Mouse (Mus musculus) neural tube, embryonic 12.5 days (tissue): ENCODE results near the gene Zc3h6. TPM values are rescaled to one million over a fixed set of nuclear protein-coding genes. Genes with fewer than 3 reads are reported as not detected.

Experiments
- ATAC-seq: fragments of 200-750 bp; cut with Nextera tagmentation; 2 replicates; pipeline ENCODE4 v1.8.0; 2017; ENCODE audit warnings: low read depth, mild to moderate bottlenecking, moderate TSS enrichment, moderate library complexity; ENCODE audit not compliant: low FRiP score
- H3K27ac ChIP-seq: fragments of 300-500 bp; sonication (generic); 2 replicates; pipeline ENCODE4 v1.5.1; 2016
- H3K27me3 ChIP-seq: fragments of 300-500 bp; sonication (generic); replicated peaks from 2 replicates; pipeline ENCODE4 v1.6.1; 2016; ENCODE audit warnings: mild to moderate bottlenecking
- H3K36me3 ChIP-seq: fragments of 300-500 bp; sonication (generic); 2 replicates; pipeline ENCODE4 v1.6.1; 2016; ENCODE audit warnings: mild to moderate bottlenecking
- H3K4me1 ChIP-seq: fragments of 300-500 bp; sonication (generic); 2 replicates; pipeline ENCODE4 v1.6.1; 2016
- H3K4me2 ChIP-seq: fragments of 300-500 bp; sonication (generic); replicated peaks from 2 replicates; pipeline ENCODE4 v1.6.1; 2016; ENCODE audit warnings: mild to moderate bottlenecking
- H3K4me3 ChIP-seq: fragments of 300-500 bp; sonication (generic); 2 replicates; pipeline ENCODE4 v1.5.1; 2016
- H3K9ac ChIP-seq: fragments of 300-500 bp; sonication (generic); 2 replicates; pipeline ENCODE4 v1.6.1; 2016; ENCODE audit warnings: mild to moderate bottlenecking
- H3K9me3 ChIP-seq: fragments of 300-500 bp; sonication (generic); 2 replicates; pipeline ENCODE4 v1.6.1; 2016; ENCODE audit warnings: mild to moderate bottlenecking
- WGBS: fragments of 180-500 bp; shearing (Covaris S2); methylation state at CpG from one replicate; pipeline ENCODE4 v1.1.7; 2016; 5-methylcytosine and 5-hydroxymethylcytosine counted together
- polyA plus RNA-seq: library from polyadenylated mRNA; unstranded; fragments of >200 nt; fragmentation: Nextera tagmentation; extraction: Ambion mirVana; gene quantifications from 2 replicates; pipeline ENCODE4 v1.2.1, GENCODE M21; 2016

The Zc3h6 gene
- polyA plus RNA-seq, result 3.2 and 3.8 TPM in 2 replicates

DNA sequence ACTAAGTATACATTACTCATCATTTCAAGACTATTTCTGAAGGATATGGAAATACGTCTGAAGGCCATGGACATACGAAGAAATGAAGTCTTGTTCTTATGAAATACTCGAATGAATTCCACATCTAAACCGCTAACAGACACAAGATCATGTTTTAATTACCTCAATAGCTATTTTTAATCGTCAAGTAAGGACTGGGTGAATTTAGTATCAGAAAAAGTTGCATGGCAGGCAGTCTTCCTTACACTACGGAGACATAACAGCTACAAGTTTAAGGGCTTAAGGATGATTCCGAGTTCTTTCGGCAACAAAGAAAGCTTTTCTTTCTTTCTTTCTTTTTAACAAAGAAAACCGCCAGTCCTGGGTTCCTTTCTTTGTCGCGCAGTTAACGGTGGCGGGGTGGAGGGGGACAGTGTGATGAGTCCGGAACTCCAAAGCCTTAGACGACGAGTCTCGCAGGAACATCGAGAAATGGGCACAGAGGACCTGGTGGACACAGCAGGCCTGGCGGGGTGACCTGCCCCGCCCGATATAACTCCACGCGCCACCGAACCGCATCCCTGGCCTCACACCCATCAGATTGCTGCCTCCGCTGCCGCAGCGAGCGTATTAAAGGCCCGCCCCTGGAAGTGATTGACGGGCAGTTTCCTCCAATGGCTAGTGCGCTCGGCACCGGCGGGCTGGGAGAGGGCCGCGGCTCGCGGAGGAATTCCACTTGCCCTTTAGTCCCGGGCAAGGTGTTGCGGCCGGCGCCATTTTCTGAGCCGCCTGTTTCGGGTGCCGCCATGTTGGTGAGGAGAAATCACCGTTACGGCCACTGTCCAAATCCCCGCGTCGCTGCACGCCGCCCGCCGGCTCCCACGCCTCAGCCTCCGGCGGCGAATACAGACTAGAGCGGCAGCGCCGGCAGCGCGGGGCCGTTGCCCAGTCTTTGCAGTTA lies at the start of gene Zc3h6:
Gene Zc3h6 (plus strand): TSS at position 762 of the 940 bp plus-strand sequence.
- Histone ChIP-seq H3K9ac (peak within 1 kb of the TSS; percentile 98), H3K4me3 (peak within 1 kb of the TSS; percentile 85), H3K4me1 (peaks cover 3% of the 10 kb centered on the region; the same call in 1 of the 2 replicates), H3K36me3 (no peaks in the 10 kb centered on the region), H3K27me3 (no peaks in the 10 kb centered on the region), H3K9me3 (no peaks in the 10 kb centered on the region), H3K27ac (peak within 1 kb of the TSS; percentile 100), H3K4me2 (peak within 1 kb of the TSS; percentile 60)
- peak; percentile 98 for ATAC-seq
- WGBS, result 1% methylated on average over 65 of the region's 65 CpGs

DNA sequence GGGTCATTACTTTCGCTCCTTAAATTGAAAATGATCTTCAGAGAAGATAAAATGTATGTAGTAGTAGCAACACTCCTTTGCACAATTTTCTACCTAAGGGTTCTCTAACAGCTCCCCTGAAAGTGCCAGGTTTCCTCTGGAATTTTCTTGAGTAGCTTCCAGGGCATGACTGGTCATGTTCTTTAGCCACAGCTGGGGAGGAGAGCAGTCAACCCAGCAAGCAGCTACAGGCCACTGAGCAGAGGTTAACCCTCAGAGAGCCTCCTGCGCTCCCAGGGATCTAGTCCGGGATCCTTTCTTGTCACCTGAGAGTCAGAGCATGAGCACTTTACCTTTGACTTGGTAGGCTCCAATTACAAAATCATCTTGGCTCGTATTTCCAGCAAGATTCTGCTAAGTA lies 42.4 kb upstream of the Zc3h6 start:
- 95% methylated on average over 4 of the region's 4 CpGs for WGBS
- ATAC-seq, result no peak
- H3K4me3 ChIP-seq, result no peak overlapping the region

DNA sequence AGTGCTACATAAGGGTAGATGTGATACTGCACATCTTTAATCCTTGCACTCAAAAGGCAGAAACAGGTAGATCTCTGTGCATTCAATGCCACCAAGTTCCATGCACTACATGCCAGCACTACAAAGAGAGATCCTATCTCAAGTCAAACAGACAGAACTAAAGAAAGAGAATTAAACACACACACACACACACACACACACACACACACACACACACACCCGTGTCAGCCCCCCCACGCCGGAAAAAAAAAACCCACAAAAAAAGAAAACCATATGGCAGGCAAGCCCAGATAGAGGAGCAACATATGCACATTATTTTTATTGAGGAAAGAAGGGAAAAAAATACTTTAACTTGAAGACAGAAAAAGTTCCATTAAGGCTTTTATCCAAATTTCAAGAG lies 38.8 kb upstream of the Zc3h6 start:
- Histone ChIP-seq H3K27ac (no peak overlapping the region), H3K9me3 (no peaks in the 10 kb centered on the region), H3K27me3 (no peaks in the 10 kb centered on the region), H3K9ac (no peak overlapping the region), H3K36me3 (peaks cover 23% of the 10 kb centered on the region), H3K4me1 (no peaks in the 10 kb centered on the region), H3K4me3 (no peak overlapping the region), H3K4me2 (no peak overlapping the region)
- WGBS, result 77% methylated on average over 3 of the region's 3 CpGs
- ATAC-seq, result no peak

More for the DNA sequence above, 42.4 kb upstream of the Zc3h6 start:
- Histone ChIP-seq H3K9me3 (no peaks in the 10 kb centered on the region), H3K27ac (no peak overlapping the region), H3K9ac (no peak overlapping the region), H3K4me1 (no peaks in the 10 kb centered on the region), H3K4me2 (no peak overlapping the region), H3K27me3 (no peaks in the 10 kb centered on the region), H3K36me3 (peaks cover 14% of the 10 kb centered on the region)

DNA sequence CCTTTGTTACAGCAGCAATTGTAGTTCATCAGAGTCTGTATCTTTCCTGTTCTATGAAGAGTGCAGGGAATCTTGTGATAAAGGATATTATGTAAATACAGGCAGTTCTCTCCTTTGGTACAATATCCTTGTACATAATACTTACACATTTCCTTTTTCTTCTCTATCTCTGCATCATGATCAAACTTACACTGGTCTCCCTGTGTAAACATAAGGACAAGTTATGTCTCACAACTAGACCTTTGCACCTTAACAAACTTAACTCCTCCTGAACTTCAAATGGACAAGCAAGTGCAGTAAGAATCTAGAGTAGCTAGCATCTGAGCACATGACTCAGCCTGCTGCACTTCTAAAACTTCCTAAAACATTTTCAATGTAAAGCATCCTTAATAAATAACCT lies 36.5 kb upstream of the Zc3h6 start:
- Histone ChIP-seq H3K9me3 (no peaks in the 10 kb centered on the region), H3K4me3 (no peak overlapping the region), H3K27ac (no peak overlapping the region), H3K4me2 (no peak overlapping the region), H3K27me3 (no peaks in the 10 kb centered on the region), H3K4me1 (no peaks in the 10 kb centered on the region), H3K36me3 (peaks cover 24% of the 10 kb centered on the region), H3K9ac (no peak overlapping the region)
- no peak for ATAC-seq

DNA sequence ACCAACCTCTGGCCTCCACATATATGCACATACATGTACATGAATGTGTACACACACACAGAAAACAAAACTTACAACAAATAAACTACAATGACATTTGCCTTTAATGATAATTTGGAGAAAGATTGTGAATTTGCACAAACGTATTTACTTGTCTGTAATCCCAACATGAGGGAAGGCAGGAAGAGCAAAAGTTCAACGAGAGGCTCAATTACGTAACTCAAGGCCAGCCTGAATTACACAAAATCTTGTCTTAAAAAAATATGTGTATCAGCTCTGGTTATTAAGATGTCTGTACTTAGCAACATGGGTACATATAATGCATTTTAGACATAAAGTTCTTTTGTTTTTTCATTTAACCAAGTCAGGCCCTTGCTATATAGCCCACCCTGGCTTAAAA lies 30.9 kb upstream of the Zc3h6 start:
- Histone ChIP-seq H3K27me3 (no peaks in the 10 kb centered on the region), H3K4me2 (no peak overlapping the region), H3K9me3 (no peaks in the 10 kb centered on the region), H3K27ac (no peak overlapping the region), H3K36me3 (peaks cover 11% of the 10 kb centered on the region), H3K4me1 (no peaks in the 10 kb centered on the region), H3K9ac (no peak overlapping the region), H3K4me3 (no peak overlapping the region)
- no peak for ATAC-seq
- 98% methylated on average over 3 of the region's 3 CpGs for WGBS

DNA sequence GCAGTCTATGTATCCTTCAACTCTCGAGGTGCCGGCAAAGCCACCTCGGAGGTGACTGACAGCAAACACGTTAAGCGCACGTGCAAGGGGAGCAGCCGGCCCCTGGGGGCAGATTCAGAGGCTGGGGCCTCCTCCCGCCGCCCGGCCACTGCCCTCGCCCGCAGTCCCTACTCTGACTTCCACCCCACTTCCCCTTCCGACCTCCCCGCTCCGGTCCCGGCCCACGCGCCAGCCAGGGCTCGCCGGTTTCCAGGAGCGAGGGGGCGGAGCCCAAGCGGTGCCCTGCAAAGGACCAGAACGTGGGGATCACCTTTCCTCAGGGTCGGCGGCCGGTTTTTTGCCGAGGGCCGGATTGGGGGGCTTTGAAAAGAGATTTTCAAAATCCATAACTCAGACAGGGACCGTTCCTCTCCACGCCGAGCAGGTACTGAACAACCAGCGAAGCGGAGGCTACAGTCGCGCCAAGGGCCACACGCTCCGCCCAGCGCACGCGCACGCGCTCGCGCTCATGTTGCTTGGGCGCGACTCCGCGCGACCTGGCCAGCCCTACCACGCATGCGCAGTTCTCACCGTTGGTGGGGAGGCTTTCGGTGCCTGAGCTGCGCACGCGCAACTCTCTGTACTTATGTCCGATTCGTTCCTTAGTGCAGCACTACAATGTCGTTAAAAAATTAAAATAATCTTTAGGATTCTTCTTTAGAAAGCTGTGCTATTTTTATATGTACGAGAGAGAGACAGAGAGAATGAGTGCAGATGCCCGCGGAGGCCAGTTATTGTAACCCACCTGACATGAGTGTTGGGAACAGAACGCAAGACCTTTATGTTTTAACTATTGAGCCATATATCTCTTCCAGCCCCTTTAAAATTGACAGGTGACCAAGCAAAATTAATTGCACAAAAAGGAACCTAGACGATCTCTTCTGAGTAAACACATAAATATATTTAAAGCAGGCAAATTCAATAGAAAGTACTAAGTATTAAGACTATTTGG lies 23.4 kb upstream of the Zc3h6 start, which contains the start of gene Zc3h8:
Gene Zc3h8 (minus strand): TSS at position 540 of the 991 bp plus-strand sequence.
- Histone ChIP-seq H3K27me3 (0 out of 2 replicates have a peak, but pooled peaks cover 3% of the 10 kb centered on the region), H3K9me3 (no peaks in the 10 kb centered on the region), H3K27ac (no peak within 1 kb of the TSS), H3K4me1 (no peaks in the 10 kb centered on the region), H3K4me2 (peak within 1 kb of the TSS; percentile 79), H3K4me3 (peak within 1 kb of the TSS; percentile 60), H3K9ac (peak within 1 kb of the TSS; percentile 69), H3K36me3 (peaks cover 1% of the 10 kb centered on the region; the same call in 1 of the 2 replicates)
- 2% methylated on average over 65 of the region's 65 CpGs for WGBS
- peak; percentile 93 for ATAC-seq

DNA sequence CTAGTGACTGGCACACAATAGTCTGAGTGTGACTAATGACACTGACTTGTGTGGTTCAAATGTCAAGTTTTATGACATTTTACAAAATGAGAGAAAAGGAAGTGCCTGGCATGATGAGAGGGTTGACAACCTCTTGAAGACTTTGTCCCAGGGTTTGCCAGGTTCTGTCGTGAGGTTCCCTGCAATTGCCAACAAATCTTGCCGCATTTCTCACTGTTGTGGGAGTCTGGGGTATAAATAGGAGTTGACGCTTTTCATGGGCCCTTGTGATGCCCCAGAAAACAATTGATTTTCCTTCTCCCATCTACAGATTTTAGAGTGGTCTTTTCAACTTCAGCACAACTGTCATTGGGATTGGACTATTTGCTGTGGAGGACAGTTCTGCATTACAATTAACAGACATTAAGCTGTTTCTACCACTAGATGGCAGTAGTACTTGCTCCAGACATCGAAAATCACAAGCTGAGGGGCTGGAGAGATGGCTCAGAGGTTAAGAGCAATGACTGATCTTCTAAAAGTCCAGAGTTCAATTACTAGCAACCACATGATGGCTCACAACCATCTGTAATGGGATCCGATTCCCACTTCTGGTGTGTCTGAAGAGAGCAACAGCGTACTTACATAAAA lies 19.1 kb upstream of the Zc3h6 start:
- Histone ChIP-seq H3K36me3 (no peaks in the 10 kb centered on the region), H3K27ac (no peak overlapping the region), H3K4me2 (no peak overlapping the region), H3K27me3 (0 out of 2 replicates have a peak, but pooled peaks cover 3% of the 10 kb centered on the region), H3K4me3 (no peak overlapping the region), H3K9me3 (no peaks in the 10 kb centered on the region), H3K9ac (no peak overlapping the region), H3K4me1 (no peaks in the 10 kb centered on the region)
- ATAC-seq, result no peak
- 33% methylated on average over 6 of the region's 6 CpGs for WGBS

DNA sequence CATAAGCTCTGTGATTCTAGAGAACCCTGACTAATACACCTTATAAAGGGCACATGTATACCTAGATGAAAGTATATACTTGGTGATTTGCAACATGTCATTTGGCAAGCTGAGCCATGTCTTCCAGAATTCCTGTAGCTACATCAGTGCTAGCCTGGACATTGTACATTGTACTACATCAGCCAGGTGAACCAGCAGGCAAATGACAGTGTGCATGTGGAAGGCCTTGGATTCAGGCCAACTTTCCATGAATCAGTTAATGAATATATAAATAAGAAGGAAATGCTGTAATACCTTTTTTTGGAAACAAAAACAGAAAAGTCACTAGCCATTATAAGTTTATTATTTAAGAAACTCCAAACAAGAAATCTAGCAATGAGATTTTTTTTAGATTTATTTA lies 13.0 kb upstream of the Zc3h6 start:
- H3K27ac ChIP-seq, result no peak overlapping the region
- H3K36me3 ChIP-seq, result no peaks in the 10 kb centered on the region
- no peaks in the 10 kb centered on the region for H3K9me3 ChIP-seq
- no peak overlapping the region for H3K4me3 ChIP-seq
- ATAC-seq, result no peak
- no peaks in the 10 kb centered on the region for H3K4me1 ChIP-seq
- no peak overlapping the region for H3K9ac ChIP-seq
- H3K4me2 ChIP-seq, result no peak overlapping the region
- no peaks in the 10 kb centered on the region for H3K27me3 ChIP-seq

DNA sequence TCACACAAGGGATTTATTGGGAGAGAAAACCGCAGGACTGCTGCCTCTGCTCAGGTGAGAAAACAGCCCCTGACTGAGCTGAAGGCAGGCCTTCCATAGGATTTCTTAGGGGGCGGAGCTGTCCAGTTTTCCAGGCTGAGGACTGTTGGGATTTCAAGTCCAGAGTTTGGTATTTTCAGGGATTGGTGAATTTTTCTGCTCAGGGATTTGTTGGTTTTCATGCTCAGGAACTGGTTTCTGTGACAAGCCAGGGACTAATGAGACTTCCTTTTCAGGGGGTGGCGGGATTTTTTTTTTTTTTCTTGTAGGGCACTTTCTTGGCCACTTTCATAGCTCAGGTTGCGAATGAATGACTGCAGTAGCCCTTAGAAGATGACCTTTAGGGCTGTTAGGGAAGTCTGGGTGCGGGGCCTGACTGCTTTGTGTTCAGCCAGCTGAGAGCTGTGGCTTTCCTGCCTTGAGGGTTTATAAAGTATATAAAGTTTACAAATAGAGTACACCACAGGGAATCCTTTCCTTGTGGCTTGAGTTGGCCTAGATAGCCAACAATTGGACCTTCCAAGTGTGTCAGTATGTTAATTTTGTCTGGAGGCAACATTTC lies 1.6 kb upstream of the Zc3h6 start:
- Histone ChIP-seq H3K9me3 (no peaks in the 10 kb centered on the region), H3K27ac (no peak overlapping the region), H3K36me3 (no peaks in the 10 kb centered on the region), H3K4me2 (peak overlapping the region; percentile 60), H3K4me3 (no peak overlapping the region), H3K4me1 (peaks cover 3% of the 10 kb centered on the region; the same call in 1 of the 2 replicates), H3K27me3 (no peaks in the 10 kb centered on the region), H3K9ac (no peak overlapping the region)
- no peak for ATAC-seq
- WGBS, result 33% methylated on average over 5 of the region's 5 CpGs

DNA sequence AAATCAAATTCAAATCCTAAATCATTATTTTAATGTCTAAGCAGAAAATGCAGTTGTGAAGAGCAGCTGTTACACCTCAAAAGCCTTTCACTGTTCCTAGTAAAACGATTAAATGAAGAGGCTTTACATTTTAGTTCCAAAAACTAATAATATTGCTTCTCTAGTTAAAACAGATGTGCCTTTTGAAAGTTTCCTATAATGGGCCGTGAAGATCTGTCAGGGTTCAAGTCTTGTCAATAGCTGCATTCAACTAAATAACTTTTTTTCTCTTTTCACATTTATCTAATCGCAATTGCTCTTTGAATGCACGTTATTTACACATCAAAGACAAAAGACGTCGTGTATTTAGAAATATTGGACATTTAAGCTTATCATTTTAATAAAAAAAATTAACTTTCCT lies 966 bp upstream of the Zc3h6 start:
- no peak for ATAC-seq
- Histone ChIP-seq H3K27me3 (no peaks in the 10 kb centered on the region), H3K4me2 (peak overlapping the region; percentile 60), H3K4me3 (no peak overlapping the region), H3K27ac (no peak overlapping the region), H3K4me1 (peaks cover 3% of the 10 kb centered on the region; the same call in 1 of the 2 replicates), H3K9ac (peak overlapping the region; percentile 98; the same call in 1 of the 2 replicates), H3K9me3 (no peaks in the 10 kb centered on the region), H3K36me3 (no peaks in the 10 kb centered on the region)
- 11% methylated on average over 6 of the region's 6 CpGs for WGBS

DNA sequence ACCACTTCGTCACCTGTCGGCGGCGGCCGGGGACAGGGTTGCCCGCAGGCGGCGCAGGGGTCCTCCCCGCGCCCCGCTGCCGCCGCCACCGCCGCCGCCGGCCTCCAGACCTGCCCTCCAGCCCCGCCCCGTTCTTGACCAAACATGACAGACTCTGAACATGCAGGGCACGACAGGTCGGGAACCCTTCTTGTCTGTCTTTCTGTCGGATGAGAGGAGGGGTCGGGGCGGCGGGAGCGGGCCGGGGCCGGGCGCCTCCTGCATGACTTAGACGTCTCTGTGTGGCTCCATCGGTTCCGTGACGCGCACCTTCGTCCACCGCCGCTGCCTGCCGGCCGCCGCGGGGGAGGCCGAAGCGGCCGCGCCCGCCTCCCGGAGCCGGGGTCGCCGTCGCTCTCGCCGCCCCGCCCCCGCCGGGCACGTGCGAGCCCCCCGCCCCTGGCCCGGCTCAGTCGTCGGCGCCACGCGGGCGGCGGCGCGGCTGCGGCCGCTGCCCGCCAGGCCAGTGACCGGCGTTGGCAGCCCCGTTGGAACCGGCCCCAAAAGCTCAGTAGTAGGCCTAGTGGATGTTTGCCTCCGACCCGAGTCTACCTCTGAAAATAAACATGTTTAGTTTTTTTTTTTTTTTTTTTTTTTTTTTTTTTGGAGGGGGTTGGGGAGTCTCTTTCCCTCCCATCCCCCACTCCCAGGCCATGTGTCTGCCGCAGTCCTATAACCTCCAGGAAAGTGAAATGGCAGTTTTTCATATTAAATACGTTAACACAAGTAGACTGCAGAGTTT lies 649 bp downstream of the Zc3h6 start, which contains the start of gene Gm10762:
Gene Gm10762 (minus strand): TSS at position 65 of the 781 bp plus-strand sequence.
- peak within 1 kb of the TSS; percentile 100 for H3K27ac ChIP-seq
- no peaks in the 10 kb centered on the region for H3K9me3 ChIP-seq
- WGBS, result under 1% methylated on average over 74 of the region's 80 CpGs
- peak within 1 kb of the TSS; percentile 98 for H3K9ac ChIP-seq
- H3K4me3 ChIP-seq, result peak within 1 kb of the TSS; percentile 85
- peak; percentile 82 for ATAC-seq
- H3K36me3 ChIP-seq, result no peaks in the 10 kb centered on the region
- H3K27me3 ChIP-seq, result no peaks in the 10 kb centered on the region
- peaks cover 3% of the 10 kb centered on the region; the same call in 1 of the 2 replicates for H3K4me1 ChIP-seq
- peak within 1 kb of the TSS; percentile 60 for H3K4me2 ChIP-seq
